Mouse (Mus musculus) skeletal muscle tissue, adult 2 months (tissue): Measurements from ENCODE around the gene Gdi1.
"Not testable (repeated sequence)": the region's sequence is repeated elsewhere in the genome, so short reads cannot be mapped to it uniquely, and the experiment has no call there.

ENCODE experiments used
- DNase-seq: peaks from one replicate; pipeline ENCODE4 v3.0.0-alpha.2; 2012; ENCODE audit warnings: low read depth, low spot score

Gdi1 gene

GRCm38 (mm10) chrX:74329215-74329671, 24.4 kb downstream of the Gdi1 start:
- DNase-seq, result no peak

DNA sequence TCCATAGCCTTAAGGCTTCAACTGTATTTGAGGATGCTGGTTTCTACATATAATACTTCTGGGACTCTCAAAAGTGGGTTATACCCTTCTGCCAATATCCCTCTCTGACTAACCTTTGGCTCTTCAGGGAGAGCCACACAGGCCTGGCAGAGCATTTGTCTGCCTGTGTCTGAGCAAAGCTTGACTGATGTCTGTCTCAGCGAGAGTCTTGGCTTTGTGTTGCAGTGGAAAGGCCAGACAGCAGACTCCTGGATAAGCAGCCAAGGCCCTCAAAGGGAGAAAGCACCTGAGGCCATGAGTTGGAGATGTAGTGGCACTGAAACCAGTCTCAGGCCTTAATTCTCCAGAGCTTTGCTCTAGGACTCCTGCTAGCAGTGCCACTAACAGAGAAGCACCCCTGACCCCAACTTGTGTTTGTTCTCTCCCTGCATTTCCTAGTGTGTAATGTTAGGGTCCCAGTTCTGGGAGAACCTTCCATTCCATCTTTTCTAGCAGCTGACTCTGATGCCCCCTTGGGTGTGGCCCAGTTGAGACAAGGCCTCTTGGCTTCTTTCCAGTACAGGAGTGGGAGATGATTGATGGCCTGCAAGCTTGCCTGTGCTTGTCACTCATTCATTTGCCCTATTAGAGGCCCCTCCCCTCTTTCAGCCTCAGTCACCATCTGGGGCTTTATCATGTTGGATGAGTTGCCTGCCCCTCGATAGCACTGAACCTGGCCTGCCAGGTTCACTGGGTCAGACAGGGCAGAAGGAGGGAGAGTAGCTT, 25.6 kb downstream of the Gdi1 start:
- DNase-seq, result no peak

DNA sequence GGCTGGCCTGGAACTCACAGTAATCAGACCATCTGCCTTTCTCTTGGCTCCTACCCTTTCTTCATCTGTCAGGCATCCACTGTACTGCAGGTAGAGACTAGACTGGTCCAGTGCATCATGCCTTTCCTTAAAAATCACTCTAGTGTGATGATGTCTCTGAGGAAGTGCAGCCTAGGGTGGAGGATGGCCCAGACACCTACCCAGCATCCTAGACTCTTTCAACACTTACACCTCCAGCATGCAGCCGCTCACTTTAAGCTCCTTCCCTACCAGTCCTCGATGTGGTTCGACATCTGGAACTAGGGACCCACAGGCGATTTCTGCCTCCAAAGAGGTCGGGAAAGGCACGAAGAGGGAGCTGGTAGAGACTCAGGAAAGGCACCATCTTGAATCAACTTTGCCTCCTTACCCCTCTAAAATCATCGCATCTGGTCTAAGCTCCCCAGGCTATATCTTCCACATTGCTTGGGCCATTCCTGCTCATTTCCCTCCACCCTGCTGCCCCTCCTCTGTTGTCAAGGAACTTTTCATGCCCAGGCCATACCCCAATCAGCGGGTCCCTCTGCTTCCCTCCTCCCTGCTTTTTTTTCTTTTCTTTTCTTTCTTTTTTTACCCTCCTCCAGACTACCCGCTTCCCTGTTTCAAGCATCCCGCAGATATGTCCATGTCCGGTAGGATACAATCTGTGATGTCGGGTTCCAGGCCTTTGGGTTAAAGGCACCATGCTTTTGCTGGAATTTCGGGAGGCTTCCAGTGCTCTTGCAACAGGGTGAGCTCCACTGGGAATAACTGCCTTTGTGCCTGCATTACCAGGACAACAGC, 48.1 kb downstream of the Gdi1 start:
- DNase-seq, result no peak

DNA sequence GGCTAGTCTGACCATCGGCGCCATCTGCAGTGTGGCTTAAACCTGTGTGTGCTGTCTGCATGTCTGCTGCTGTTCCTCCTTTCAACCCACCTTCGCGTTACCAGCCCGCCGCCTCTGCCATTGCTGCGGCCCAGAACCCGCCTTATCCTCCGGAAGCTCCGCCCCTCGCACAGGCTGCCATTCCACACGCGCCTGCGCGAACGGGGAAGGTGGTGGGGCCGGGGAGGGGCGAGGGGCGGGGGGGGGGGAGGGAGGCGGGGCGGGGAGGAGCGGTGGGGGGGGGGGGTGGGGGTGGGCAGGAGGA, 48.6 kb downstream of the Gdi1 start, which contains the start of gene Lage3:
Gene Lage3, minus strand, starts transcription at position 152 of the 304 bp plus-strand sequence.
- peak; percentile 56 for DNase-seq

DNA sequence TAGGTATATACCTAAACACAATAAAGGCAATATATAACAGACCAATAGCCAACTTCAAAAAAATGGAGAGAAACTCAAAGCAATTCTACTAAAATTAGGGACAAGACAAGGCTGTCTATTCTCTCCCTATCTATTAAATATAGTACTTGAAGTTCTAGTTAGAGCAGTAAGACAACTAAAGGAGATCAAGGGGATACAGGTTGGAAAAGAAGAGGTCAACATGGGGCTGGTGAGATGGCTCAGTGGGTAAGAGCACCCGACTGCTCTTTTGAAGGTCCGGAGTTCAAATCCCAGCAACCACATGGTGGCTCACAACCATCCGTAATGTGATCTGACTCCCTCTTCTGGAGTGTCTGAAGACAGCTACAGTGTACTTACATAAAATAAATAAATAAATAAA, 52.3 kb downstream of the Gdi1 start:
- DNase-seq, result not testable (repeated sequence)

DNA sequence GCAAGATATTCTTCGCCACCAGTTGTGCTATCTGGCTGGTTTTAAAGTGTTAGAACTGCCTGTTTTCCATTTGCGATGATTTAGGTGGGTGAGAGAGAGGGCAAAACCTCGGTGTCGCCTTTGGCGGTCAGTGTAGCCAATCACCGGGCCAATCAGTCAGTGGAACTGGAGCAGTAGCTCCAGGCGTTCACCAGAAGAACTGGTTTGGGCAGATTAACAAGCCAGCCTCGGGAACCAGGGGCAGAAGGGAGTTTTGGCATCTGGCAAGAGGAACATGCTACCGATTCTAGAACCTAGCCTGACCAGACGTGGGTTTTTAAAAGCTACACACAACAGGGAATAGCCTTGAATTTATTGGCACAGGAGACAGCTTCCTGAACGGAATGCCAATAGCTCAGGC, 54.4 kb downstream of the Gdi1 start:
- no peak for DNase-seq
